Mouse (Mus musculus) heart, adult 2 months (tissue): ENCODE measurements at regions not wholly inside any gene's neighbourhood (a gene's known extent, or its start where the extent isn't known, plus 50 kb on each side); places are given as distances from the start of the nearest gene placed in this dataset.

Experiments used
- DNase-seq, 2 experiments: peaks; one replicate each; pipeline ENCODE4 v3.0.0; 2021
- H3K27ac ChIP-seq: fragments of 200-600 bp; 2 replicates; pipeline ENCODE4 v1.8.1; 2022
- H3K27me3 ChIP-seq: fragments of 200-500 bp; 2 replicates; pipeline ENCODE4 v1.6.1; 2012; ENCODE audit warnings: mild to moderate bottlenecking, low read length, inconsistent platforms, mixed read lengths; ENCODE audit not compliant: control insufficient read depth, insufficient read depth
- H3K36me3 ChIP-seq: fragments of 200-500 bp; 2 replicates; pipeline ENCODE4 v1.6.1; 2012; ENCODE audit warnings: low read length, inconsistent platforms; ENCODE audit not compliant: control insufficient read depth, insufficient read depth
- H3K4me1 ChIP-seq: fragments of 200-500 bp; 2 replicates; pipeline ENCODE4 v1.6.1; 2011; ENCODE audit warnings: low read length; ENCODE audit not compliant: control insufficient read depth, insufficient read depth
- H3K4me3 ChIP-seq: fragments of 200-600 bp; 2 replicates; pipeline ENCODE4 v1.8.1; 2022
- H3K79me2 ChIP-seq: fragments of 200-500 bp; replicated peaks from 2 replicates; pipeline ENCODE4 v1.6.1; 2012; ENCODE audit warnings: mild to moderate bottlenecking, inconsistent platforms, low read length, moderate library complexity, mixed read lengths; ENCODE audit not compliant: control insufficient read depth, insufficient read depth
- H3K9ac ChIP-seq: fragments of 200-500 bp; 2 replicates; pipeline ENCODE4 v1.6.1; 2012; ENCODE audit warnings: low read depth, mild to moderate bottlenecking, control low read depth, inconsistent platforms, low read length, mixed read lengths
- CTCF ChIP-seq: fragments of 200-600 bp; IDR thresholded peaks from 2 replicates; pipeline ENCODE4 v1.8.1; 2022; ENCODE audit warnings: antibody characterized with exemption, mild to moderate bottlenecking, moderate library complexity
- EP300 ChIP-seq: fragments of 200-500 bp; IDR thresholded peaks from 2 replicates; pipeline ENCODE4 v1.6.1; 2011; ENCODE audit warnings: low read depth, low read length, control low read depth; ENCODE audit not compliant: insufficient read depth
- POLR2A ChIP-seq: fragments of 200-500 bp; IDR thresholded peaks from 2 replicates; pipeline ENCODE4 v1.6.1; 2011; ENCODE audit warnings: mild to moderate bottlenecking, low read depth, low read length, control low read depth; ENCODE audit not compliant: insufficient read depth
- WGBS: fragments of 180-500 bp; shearing (Covaris S2); methylation state at CpG from one replicate; pipeline ENCODE4 v1.1.7; 2018; 5-methylcytosine and 5-hydroxymethylcytosine counted together
- intact Hi-C: fragments of 180-260 bp; cut with DNase I; formaldehyde crosslinking; loops from one replicate; pipeline ENCODE4 v1.15.1; 2025

DNA sequence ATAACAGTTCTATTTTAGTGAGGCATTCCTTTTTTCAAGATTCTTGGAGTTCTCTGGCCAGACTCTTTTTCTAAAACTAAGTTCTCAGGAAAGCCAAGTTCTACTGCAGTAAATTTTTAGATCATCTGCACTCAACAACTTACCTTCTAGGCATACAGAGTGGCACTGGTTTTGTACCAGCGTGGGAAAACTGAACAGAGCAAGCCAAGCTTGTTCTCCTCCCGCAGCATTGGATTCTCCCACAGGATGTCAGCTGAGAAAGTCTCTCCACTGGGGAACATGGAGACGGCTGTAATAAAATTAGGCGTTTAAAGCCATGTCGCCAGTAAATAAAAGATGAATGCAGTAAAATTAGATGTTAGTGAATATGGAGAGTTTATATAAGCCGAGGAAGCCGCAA, 124.8 kb upstream of the Gm4301 start:
- no peaks in the 10 kb centered on the region for H3K36me3 ChIP-seq
- H3K27me3 ChIP-seq = no peaks in the 10 kb centered on the region
- no peaks in the 10 kb centered on the region for H3K4me1 ChIP-seq
- H3K79me2 ChIP-seq = no peaks in the 10 kb centered on the region
- no peak overlapping the region for H3K9ac ChIP-seq
- DNase-seq = no peak
- intact Hi-C loops = no loop called here
- WGBS = 71% methylated on average over 7 of the region's 7 CpGs
- H3K4me3 ChIP-seq = no peak overlapping the region
- no peak for TF ChIP-seq POLR2A
- no peak for TF ChIP-seq EP300
- H3K27ac ChIP-seq = no peak overlapping the region

DNA sequence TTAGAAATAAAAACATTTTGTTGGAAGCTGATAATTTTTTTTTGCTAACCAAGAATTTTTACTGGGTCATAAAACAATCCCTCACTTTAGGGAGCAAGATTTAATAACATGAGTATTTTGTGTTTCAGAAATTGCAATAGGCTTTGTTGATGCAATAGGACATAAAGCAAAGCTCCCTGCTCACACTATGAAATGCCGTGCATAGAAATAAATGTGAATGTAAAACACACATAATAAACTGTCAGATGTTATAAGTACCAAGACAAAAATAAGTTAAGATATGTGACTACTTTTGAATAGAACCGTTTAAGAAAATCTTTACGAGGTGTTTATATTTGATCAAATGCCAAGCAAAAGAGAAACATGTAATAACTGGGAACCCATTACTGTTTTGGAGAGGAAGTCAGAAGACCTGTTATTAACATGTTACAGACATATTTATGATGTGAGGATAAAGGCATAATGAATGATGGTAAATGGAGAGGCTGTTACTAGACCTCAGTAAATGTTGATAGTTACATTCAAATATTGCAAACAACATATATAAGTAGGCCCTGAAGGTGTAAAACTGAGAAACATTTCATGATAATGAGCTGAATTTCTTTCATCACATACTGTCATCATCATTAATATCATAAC, 110.9 kb upstream of the Gm4301 start:
- Histone ChIP-seq H3K79me2 (no peaks in the 10 kb centered on the region), H3K27ac (no peak overlapping the region), H3K9ac (no peak overlapping the region), H3K4me3 (no peak overlapping the region), H3K4me1 (no peaks in the 10 kb centered on the region), H3K36me3 (no peaks in the 10 kb centered on the region), H3K27me3 (no peaks in the 10 kb centered on the region)
- WGBS = 77% methylated on average over 3 of the region's 3 CpGs
- TF ChIP-seq POLR2A = no peak
- no peak for TF ChIP-seq CTCF
- TF ChIP-seq EP300 = no peak
- DNase-seq = no peak
- intact Hi-C loops = no loop called here

DNA sequence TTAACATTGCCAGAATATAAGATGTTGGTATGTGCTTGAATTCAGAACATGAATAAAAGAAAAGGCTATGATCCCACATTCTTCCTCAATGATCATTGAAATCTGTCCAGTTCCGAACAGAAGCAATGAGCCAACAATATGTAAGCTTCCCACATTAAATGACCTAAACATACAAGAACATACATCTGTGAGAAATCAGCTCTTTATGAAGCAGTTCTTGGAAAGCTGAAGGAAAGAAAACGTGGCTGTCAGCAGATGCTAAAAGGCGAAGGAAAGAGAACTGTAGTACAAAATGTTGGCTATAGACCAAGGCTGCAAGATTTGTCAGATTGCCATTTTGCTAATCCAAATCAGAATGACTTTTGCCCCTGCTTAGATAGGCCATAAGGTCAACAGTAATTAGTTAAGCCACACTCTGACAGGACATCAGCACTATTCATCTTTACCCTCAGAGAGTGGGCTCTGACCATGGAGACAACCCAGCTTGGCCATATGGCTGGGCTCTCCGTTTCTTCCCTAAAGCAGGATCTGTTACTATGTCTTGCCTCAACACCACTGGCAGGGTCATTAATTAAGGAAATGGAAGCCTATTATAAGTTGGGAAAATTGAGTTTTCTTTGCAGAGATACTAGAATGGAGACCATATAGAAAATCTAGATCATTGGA, 76.1 kb upstream of the Gm4301 start:
- 69% methylated on average over 4 of the region's 4 CpGs for WGBS
- no peaks in the 10 kb centered on the region for H3K27me3 ChIP-seq
- intact Hi-C loops = no loop called here
- no peaks in the 10 kb centered on the region for H3K4me1 ChIP-seq
- no peak overlapping the region for H3K27ac ChIP-seq
- no peaks in the 10 kb centered on the region for H3K36me3 ChIP-seq
- H3K4me3 ChIP-seq = no peak overlapping the region
- no peaks in the 10 kb centered on the region for H3K79me2 ChIP-seq
- no peak for TF ChIP-seq CTCF
- TF ChIP-seq EP300 = no peak
- no peak for TF ChIP-seq POLR2A
- no peak for DNase-seq
- H3K9ac ChIP-seq = no peak overlapping the region

DNA sequence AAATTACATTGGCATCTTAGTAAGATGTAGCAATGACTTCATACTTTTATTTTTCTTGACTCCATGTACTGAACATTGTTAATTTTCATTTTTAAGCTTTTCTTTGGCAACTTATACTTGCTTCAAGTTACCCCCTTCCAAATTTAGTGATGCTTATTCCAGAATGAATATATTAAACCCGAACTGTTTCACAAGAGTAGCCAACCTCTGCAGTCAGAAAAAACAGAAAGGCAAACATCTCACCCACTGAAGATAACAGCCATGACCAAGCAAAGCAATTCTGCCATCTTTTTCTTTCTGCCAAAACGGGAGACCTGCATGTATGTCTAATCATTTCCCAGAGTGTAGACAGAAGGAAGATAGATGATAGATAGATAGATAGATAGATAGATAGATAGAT, 72.0 kb upstream of the Gm4301 start:
- Histone ChIP-seq H3K79me2 (no peaks in the 10 kb centered on the region), H3K4me1 (no peaks in the 10 kb centered on the region), H3K27me3 (no peaks in the 10 kb centered on the region), H3K27ac (no peak overlapping the region), H3K9ac (no peak overlapping the region), H3K4me3 (no peak overlapping the region), H3K36me3 (no peaks in the 10 kb centered on the region)
- 52% methylated on average over 2 of the region's 2 CpGs for WGBS
- no peak for DNase-seq
- no peak for TF ChIP-seq CTCF
- TF ChIP-seq POLR2A = no peak
- intact Hi-C loops = no loop called here

DNA sequence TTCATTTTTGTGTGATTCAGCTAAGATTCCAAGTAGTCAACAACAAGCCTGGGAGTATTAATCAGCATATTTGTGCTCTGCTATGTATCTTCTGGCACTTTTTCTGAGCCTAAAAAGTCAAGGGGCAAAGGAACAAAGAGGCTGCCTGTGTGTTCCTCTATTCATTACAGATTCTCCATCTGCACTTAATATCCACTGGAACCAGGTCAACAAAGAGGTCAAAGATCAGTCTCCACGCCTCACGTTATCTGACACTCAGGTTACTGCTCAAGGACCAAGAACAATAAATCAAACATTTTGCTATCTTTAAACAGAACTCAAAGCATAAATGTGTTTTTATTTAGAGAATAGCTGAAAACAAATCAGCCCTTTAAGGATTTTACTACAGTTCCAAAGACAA, 71.4 kb upstream of the Gm4301 start:
- no peaks in the 10 kb centered on the region for H3K27me3 ChIP-seq
- H3K27ac ChIP-seq = no peak overlapping the region
- TF ChIP-seq CTCF (no peak), EP300 (no peak), POLR2A (no peak)
- intact Hi-C loops = no loop called here
- WGBS = 63% methylated on average over 2 of the region's 2 CpGs
- DNase-seq = no peak
- H3K4me3 ChIP-seq = no peak overlapping the region
- no peaks in the 10 kb centered on the region for H3K79me2 ChIP-seq
- no peaks in the 10 kb centered on the region for H3K4me1 ChIP-seq
- no peak overlapping the region for H3K9ac ChIP-seq
- no peaks in the 10 kb centered on the region for H3K36me3 ChIP-seq

DNA sequence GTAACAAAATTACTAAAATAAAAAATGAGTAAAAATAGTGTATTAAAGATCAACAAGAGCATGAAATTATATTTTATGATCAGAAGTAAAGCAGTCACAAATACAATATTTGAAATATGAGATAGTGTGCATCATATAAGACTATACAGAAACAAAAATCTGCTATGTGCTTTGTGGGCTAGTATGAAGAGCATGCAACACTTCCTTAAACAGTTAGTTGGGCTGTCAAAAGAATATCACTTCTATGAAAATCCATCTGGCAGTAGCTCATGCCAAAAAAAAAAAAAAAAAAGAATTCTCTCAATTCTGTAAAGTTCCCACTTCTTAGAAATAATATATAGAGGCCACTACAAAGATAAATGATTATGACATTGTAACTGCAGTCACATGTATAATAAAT, 53.0 kb upstream of the Gm4301 start:
- Histone ChIP-seq H3K27ac (no peak overlapping the region), H3K4me3 (no peak overlapping the region), H3K27me3 (no peaks in the 10 kb centered on the region), H3K4me1 (no peaks in the 10 kb centered on the region), H3K36me3 (no peaks in the 10 kb centered on the region), H3K79me2 (no peaks in the 10 kb centered on the region), H3K9ac (no peak overlapping the region)
- intact Hi-C loops = no loop called here
- TF ChIP-seq CTCF (no peak), POLR2A (no peak), EP300 (no peak)
- no peak for DNase-seq
